Mouse (Mus musculus) left cerebral cortex, postnatal 14 days (tissue): ENCODE measurements around the gene 4931429L15Rik. TPM values are rescaled to one million over a fixed set of nuclear protein-coding genes. Genes with fewer than 3 reads are reported as not detected.
"Not testable (repeated sequence)": the region's sequence is repeated elsewhere in the genome, so short reads cannot be mapped to it uniquely, and the experiment has no call there.

Source experiments
- DNase-seq, 2 experiments: peaks; one replicate each; pipeline ENCODE4 v3.0.0; 2021 to 2022; ENCODE audit warnings: low spot score in 2 of 2, mixed read lengths in 1 of 2
- intact Hi-C: fragments of 180-260 bp; cut with DNase I; formaldehyde crosslinking; loops from one replicate; pipeline ENCODE4 v1.15.1; 2025
- long read RNA-seq, 2 experiments: library from polyadenylated mRNA; stranded (forward); transcript quantifications; one replicate each; pipeline ENCODE4 v2.0.0; 2021
- total RNA-seq, 2 experiments: library from RNA; stranded (reverse); gene quantifications; 2 replicates each; pipeline ENCODE4 v1.2.3; 2021

Gene 4931429L15Rik
- total RNA-seq: not detected
- long read RNA-seq, experiment 1: 0 reads
- long read RNA-seq, experiment 2: 0 reads

- DNase-seq, intact Hi-C loops: not testable (repeated sequence)
These were observed at the start of gene 4931429L15Rik for GRCm38 (mm10) chr9:46319886-46320285. Gene 4931429L15Rik, minus strand, starts transcription at chr9:46319986.

- no peak for DNase-seq
- intact Hi-C loops: no loop called here
These were observed 42.7 kb upstream of the 4931429L15Rik start for GRCm38 (mm10) chr9:46362459-46362858.

GRCm38 (mm10) chr9:46361461-46362111 is 41.8 kb upstream of the 4931429L15Rik start:
- intact Hi-C loops: no loop called here
- DNase-seq: no peak

- DNase-seq: peak; percentile 67 to 83
- intact Hi-C loops: no loop called here
These were observed 34.2 kb upstream of the 4931429L15Rik start for GRCm38 (mm10) chr9:46353992-46354391.

- intact Hi-C loops: no loop called here
- DNase-seq: no peak
These were observed 33.5 kb upstream of the 4931429L15Rik start for GRCm38 (mm10) chr9:46353330-46353724.

GRCm38 (mm10) chr9:46352651-46353329 is 33.0 kb upstream of the 4931429L15Rik start:
- DNase-seq: no peak
- intact Hi-C loops: no loop called here

- intact Hi-C loops: no loop called here
- DNase-seq: no peak
These were observed 30.7 kb upstream of the 4931429L15Rik start for GRCm38 (mm10) chr9:46350451-46350981.

GRCm38 (mm10) chr9:46345887-46346665 is 26.3 kb upstream of the 4931429L15Rik start:
- intact Hi-C loops: no loop called here
- no peak for DNase-seq

- DNase-seq: no peak
- intact Hi-C loops: no loop called here
These were observed 19.4 kb upstream of the 4931429L15Rik start for GRCm38 (mm10) chr9:46339051-46339652.

GRCm38 (mm10) chr9:46338384-46338783 is 18.6 kb upstream of the 4931429L15Rik start:
- DNase-seq: no peak
- intact Hi-C loops: no loop called here

- peak; percentile 57 to 77 for DNase-seq
- intact Hi-C loops: no loop called here
These were observed 18.1 kb upstream of the 4931429L15Rik start for GRCm38 (mm10) chr9:46337852-46338291.

GRCm38 (mm10) chr9:46337331-46337730 is 17.5 kb upstream of the 4931429L15Rik start:
- intact Hi-C loops: no loop called here
- no peak for DNase-seq

GRCm38 (mm10) chr9:46336294-46336693 is 16.5 kb upstream of the 4931429L15Rik start:
- intact Hi-C loops, DNase-seq: not testable (repeated sequence)

- DNase-seq: no peak
- intact Hi-C loops: no loop called here
These were observed 15.7 kb upstream of the 4931429L15Rik start for GRCm38 (mm10) chr9:46335461-46335995.

GRCm38 (mm10) chr9:46334471-46335025 is 14.8 kb upstream of the 4931429L15Rik start:
- no peak for DNase-seq
- intact Hi-C loops: no loop called here

- DNase-seq: no peak
- intact Hi-C loops: no loop called here
These were observed 11.5 kb upstream of the 4931429L15Rik start for GRCm38 (mm10) chr9:46331301-46331700.

- intact Hi-C loops: no loop called here
- no peak for DNase-seq
These were observed 10.8 kb upstream of the 4931429L15Rik start for GRCm38 (mm10) chr9:46330586-46330895.

- no peak for DNase-seq
- intact Hi-C loops: no loop called here
These were observed 10.2 kb upstream of the 4931429L15Rik start for GRCm38 (mm10) chr9:46329801-46330585.
